Mouse (Mus musculus): ENCODE measurements around the gene Ifit2. TPM values are rescaled to one million over a fixed set of nuclear protein-coding genes. Genes with fewer than 3 reads are reported as not detected.
"Not testable (repeated sequence)": the region's sequence is repeated elsewhere in the genome, so short reads cannot be mapped to it uniquely, and the experiment has no call there.

Ifit2 gene
- total RNA-seq, 1 experiment, result 1.7 TPM

DNA sequence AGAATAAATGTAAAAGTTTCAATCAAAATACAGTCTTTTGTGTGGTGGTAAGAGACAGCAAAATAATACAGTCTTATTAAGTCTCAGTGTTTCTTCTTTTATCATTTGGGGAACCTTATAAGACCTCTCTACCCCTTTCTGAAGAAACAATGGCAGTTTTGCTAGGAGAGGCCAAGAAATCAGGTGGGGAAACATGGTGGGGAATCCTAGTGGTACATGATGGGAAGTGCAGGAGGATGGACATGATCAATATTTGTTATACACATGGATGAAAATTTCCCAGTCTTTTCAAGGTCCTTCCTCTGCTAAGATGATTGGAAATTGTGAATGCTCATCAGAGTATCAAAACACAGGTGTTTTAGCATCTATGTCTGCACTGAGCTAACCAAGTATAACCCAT lies 38.5 kb downstream of the Ifit2 start:
- no peaks in the 10 kb centered on the region for H3K4me1 ChIP-seq (ENCODE audit: control insufficient read depth in 2 of 2, insufficient read depth in 2 of 2, low read length in 2 of 2, poor library complexity in 1 of 2)
- H3K9ac ChIP-seq (ENCODE audit: insufficient read depth, low read depth, low read length, poor library complexity, severe bottlenecking), result no peak overlapping the region
- H3K9me3 ChIP-seq (ENCODE audit: control insufficient read depth, insufficient read depth, low read depth, low read length), result no peaks in the 10 kb centered on the region
- no peak overlapping the region for H3K27ac ChIP-seq (ENCODE audit: insufficient read depth, low read depth, low read length, poor library complexity, severe bottlenecking)
- DNase-seq (ENCODE audit: low read depth, low spot score), result no peak
- H3K36me3 ChIP-seq (ENCODE audit: control insufficient read depth, insufficient read depth, low read length, poor library complexity, severe bottlenecking), result no peaks in the 10 kb centered on the region
- no peak for TF ChIP-seq MAFK (IDR thresholded peaks at IDR 0.05; ENCODE audit: insufficient read depth, low read depth, low read length)
- TF ChIP-seq ZNF384 (IDR thresholded peaks at IDR 0.05; ENCODE audit: low read depth, low read length), result no peak
- no peak for TF ChIP-seq ZC3H11A (IDR thresholded peaks at IDR 0.05; ENCODE audit: borderline replicate concordance, low read depth, low read length)
- no peak for TF ChIP-seq HCFC1 (IDR thresholded peaks at IDR 0.05; ENCODE audit: borderline replicate concordance, insufficient read depth, low read length)
- TF ChIP-seq CHD2 (IDR thresholded peaks at IDR 0.05; ENCODE audit: low read depth, low read length), result no peak
- in situ Hi-C loops (cut with MboI; ENCODE audit: low sequenced_read_pairs in 2 of 2, unreplicated experiment in 2 of 2), result no loop called here
- no peak overlapping the region for H3K4me3 ChIP-seq (ENCODE audit: insufficient read depth in 1 of 2, low read depth in 1 of 2, low read length in 2 of 2, poor library complexity in 1 of 2, severe bottlenecking in 1 of 2)

DNA sequence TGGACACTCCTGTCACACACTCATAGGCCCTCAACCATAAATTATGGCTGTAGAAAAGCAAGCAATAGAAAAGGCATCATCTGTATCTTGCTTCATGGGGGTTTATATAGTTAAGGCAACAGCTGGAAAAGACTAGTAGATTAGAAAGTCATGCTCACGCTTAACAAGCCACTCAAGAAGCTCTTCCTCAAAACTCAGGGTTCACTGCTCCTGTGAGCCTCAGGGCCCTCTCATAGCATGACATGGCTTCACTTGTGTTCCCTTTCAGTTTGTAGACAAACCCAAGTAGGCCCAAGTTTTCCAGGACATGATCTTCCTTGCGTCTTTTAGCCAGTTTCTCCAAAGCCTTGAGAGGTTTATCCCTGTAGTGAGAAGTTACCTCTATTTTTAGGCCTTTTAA lies 43.0 kb downstream of the Ifit2 start:
- Histone ChIP-seq H3K4me3 (ENCODE audit: insufficient read depth in 1 of 2, low read depth in 1 of 2, low read length in 2 of 2, poor library complexity in 1 of 2, severe bottlenecking in 1 of 2) (no peak overlapping the region), H3K9ac (ENCODE audit: insufficient read depth, low read depth, low read length, poor library complexity, severe bottlenecking) (no peak overlapping the region), H3K36me3 (ENCODE audit: control insufficient read depth, insufficient read depth, low read length, poor library complexity, severe bottlenecking) (no peaks in the 10 kb centered on the region), H3K4me1 (ENCODE audit: control insufficient read depth in 2 of 2, insufficient read depth in 2 of 2, low read length in 2 of 2, poor library complexity in 1 of 2) (no peaks in the 10 kb centered on the region), H3K9me3 (ENCODE audit: control insufficient read depth, insufficient read depth, low read depth, low read length) (no peaks in the 10 kb centered on the region), H3K27ac (ENCODE audit: insufficient read depth, low read depth, low read length, poor library complexity, severe bottlenecking) (no peak overlapping the region)
- DNase-seq (ENCODE audit: low read depth, low spot score), result no peak
- in situ Hi-C loops (cut with MboI; ENCODE audit: low sequenced_read_pairs in 2 of 2, unreplicated experiment in 2 of 2), result no loop called here
- TF ChIP-seq ZC3H11A (IDR thresholded peaks at IDR 0.05; ENCODE audit: borderline replicate concordance, low read depth, low read length), result no peak
- TF ChIP-seq ZNF384 (IDR thresholded peaks at IDR 0.05; ENCODE audit: low read depth, low read length), result no peak

DNA sequence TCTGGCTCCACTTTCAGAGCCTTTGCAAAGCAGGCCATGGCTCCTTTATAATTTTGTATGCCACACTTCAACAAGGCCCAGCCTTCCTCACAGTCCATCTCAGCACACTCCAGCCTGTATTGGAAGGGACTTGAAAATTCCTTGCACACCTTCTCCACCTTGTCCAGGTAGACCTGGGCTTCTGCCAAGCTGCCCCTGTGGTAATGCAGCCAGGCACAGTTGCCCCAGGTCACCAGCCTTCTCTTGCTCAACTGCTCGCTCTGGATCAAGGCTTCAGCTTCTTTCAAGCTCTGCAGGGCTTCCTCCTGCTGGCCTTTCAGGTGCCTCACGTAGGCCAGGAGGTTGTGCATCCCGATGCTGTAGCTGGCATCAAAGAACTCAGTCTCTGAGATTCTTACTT lies 44.0 kb downstream of the Ifit2 start:
- DNase-seq (ENCODE audit: low read depth, low spot score); H3K9ac ChIP-seq (ENCODE audit: insufficient read depth, low read depth, low read length, poor library complexity, severe bottlenecking); H3K9me3 ChIP-seq (ENCODE audit: control insufficient read depth, insufficient read depth, low read depth, low read length); in situ Hi-C loops (cut with MboI; ENCODE audit: low sequenced_read_pairs in 2 of 2, unreplicated experiment in 2 of 2); H3K27ac ChIP-seq (ENCODE audit: insufficient read depth, low read depth, low read length, poor library complexity, severe bottlenecking); H3K4me3 ChIP-seq (ENCODE audit: insufficient read depth in 1 of 2, low read depth in 1 of 2, low read length in 2 of 2, poor library complexity in 1 of 2, severe bottlenecking in 1 of 2); H3K36me3 ChIP-seq (ENCODE audit: control insufficient read depth, insufficient read depth, low read length, poor library complexity, severe bottlenecking); H3K4me1 ChIP-seq (ENCODE audit: control insufficient read depth in 2 of 2, insufficient read depth in 2 of 2, low read length in 2 of 2, poor library complexity in 1 of 2): not testable (repeated sequence)

DNA sequence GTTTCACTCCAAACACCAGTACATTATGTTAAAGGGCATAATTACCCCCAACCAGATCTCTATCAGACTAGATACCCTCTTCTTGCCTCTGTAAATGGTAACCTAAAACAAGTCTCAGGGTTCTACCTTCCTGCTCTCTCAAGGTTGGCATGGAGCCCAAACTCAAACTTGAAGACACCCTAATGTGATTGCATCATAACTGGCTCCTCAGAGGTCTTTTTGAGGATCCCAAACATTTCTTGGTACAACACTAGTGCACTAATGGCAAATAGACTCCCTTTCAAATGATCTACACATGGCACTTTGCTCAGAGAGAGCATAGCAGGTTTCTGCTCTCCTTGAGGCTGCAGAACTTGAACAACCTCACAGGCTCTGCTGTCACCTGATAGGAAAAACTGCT lies 46.3 kb downstream of the Ifit2 start:
- DNase-seq (ENCODE audit: low read depth, low spot score), result no peak
- H3K9me3 ChIP-seq (ENCODE audit: control insufficient read depth, insufficient read depth, low read depth, low read length), result no peaks in the 10 kb centered on the region
- H3K36me3 ChIP-seq (ENCODE audit: control insufficient read depth, insufficient read depth, low read length, poor library complexity, severe bottlenecking), result no peaks in the 10 kb centered on the region
- no peak overlapping the region for H3K4me3 ChIP-seq (ENCODE audit: insufficient read depth in 1 of 2, low read depth in 1 of 2, low read length in 2 of 2, poor library complexity in 1 of 2, severe bottlenecking in 1 of 2)
- no peak for TF ChIP-seq HCFC1 (IDR thresholded peaks at IDR 0.05; ENCODE audit: borderline replicate concordance, insufficient read depth, low read length)
- no peak for TF ChIP-seq CHD2 (IDR thresholded peaks at IDR 0.05; ENCODE audit: low read depth, low read length)
- TF ChIP-seq ZC3H11A (IDR thresholded peaks at IDR 0.05; ENCODE audit: borderline replicate concordance, low read depth, low read length), result no peak
- no peak for TF ChIP-seq MAFK (IDR thresholded peaks at IDR 0.05; ENCODE audit: insufficient read depth, low read depth, low read length)
- TF ChIP-seq ZNF384 (IDR thresholded peaks at IDR 0.05; ENCODE audit: low read depth, low read length), result no peak
- H3K4me1 ChIP-seq (ENCODE audit: control insufficient read depth in 2 of 2, insufficient read depth in 2 of 2, low read length in 2 of 2, poor library complexity in 1 of 2), result no peaks in the 10 kb centered on the region
- in situ Hi-C loops (cut with MboI; ENCODE audit: low sequenced_read_pairs in 2 of 2, unreplicated experiment in 2 of 2), result no loop called here
- no peak overlapping the region for H3K9ac ChIP-seq (ENCODE audit: insufficient read depth, low read depth, low read length, poor library complexity, severe bottlenecking)
- no peak overlapping the region for H3K27ac ChIP-seq (ENCODE audit: insufficient read depth, low read depth, low read length, poor library complexity, severe bottlenecking)

DNA sequence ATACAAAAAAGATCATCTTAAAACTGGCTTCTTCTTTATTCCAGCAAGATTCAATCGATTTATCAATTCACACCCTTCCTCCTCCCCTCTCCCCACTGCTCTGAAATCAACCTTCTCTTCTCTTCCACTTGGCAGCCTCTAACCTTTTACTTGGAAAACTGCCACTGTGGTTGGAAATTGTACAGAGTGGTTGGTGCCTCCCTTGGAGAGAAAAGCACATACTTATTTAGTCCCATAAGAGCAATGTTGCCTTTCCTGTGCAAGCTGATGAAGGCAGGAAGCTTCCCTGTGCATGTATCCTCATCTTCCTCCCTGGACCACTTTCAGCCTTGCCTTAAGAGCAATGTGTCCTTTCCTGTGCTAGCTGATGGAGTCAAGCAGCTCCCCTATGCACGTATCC lies 47.8 kb downstream of the Ifit2 start:
- no peak for DNase-seq (ENCODE audit: low read depth, low spot score)
- in situ Hi-C loops (cut with MboI; ENCODE audit: low sequenced_read_pairs in 2 of 2, unreplicated experiment in 2 of 2), result no loop called here

DNA sequence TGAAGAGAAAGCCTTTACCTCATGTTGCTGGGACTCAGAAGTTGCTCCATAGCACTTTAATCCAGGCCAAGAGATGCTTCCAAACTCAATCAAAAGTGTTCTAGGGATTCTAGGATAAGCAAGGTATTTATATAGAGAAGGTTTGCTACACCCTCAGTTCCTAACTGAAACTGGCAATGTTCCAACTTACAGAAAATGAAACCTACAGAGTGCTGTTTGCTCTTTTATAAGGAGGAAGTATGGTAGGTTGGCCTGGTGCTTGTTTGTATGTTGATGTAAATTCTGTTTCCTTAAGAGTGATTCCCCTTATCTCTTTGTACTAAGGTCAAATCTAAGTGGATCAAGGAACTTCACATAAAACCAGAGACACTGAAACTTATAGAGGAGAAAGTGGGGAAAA lies 48.8 kb downstream of the Ifit2 start:
- H3K9ac ChIP-seq (ENCODE audit: insufficient read depth, low read depth, low read length, poor library complexity, severe bottlenecking); H3K4me3 ChIP-seq (ENCODE audit: insufficient read depth in 1 of 2, low read depth in 1 of 2, low read length in 2 of 2, poor library complexity in 1 of 2, severe bottlenecking in 1 of 2); H3K9me3 ChIP-seq (ENCODE audit: control insufficient read depth, insufficient read depth, low read depth, low read length); H3K36me3 ChIP-seq (ENCODE audit: control insufficient read depth, insufficient read depth, low read length, poor library complexity, severe bottlenecking); DNase-seq (ENCODE audit: low read depth, low spot score); H3K4me1 ChIP-seq (ENCODE audit: control insufficient read depth in 2 of 2, insufficient read depth in 2 of 2, low read length in 2 of 2, poor library complexity in 1 of 2); in situ Hi-C loops (cut with MboI; ENCODE audit: low sequenced_read_pairs in 2 of 2, unreplicated experiment in 2 of 2); H3K27ac ChIP-seq (ENCODE audit: insufficient read depth, low read depth, low read length, poor library complexity, severe bottlenecking): not testable (repeated sequence)

More for the DNA sequence above, 47.8 kb downstream of the Ifit2 start:
- H3K4me3 ChIP-seq (ENCODE audit: insufficient read depth in 1 of 2, low read depth in 1 of 2, low read length in 2 of 2, poor library complexity in 1 of 2, severe bottlenecking in 1 of 2), result no peak overlapping the region
- H3K36me3 ChIP-seq (ENCODE audit: control insufficient read depth, insufficient read depth, low read length, poor library complexity, severe bottlenecking), result no peaks in the 10 kb centered on the region
- H3K4me1 ChIP-seq (ENCODE audit: control insufficient read depth in 2 of 2, insufficient read depth in 2 of 2, low read length in 2 of 2, poor library complexity in 1 of 2), result no peaks in the 10 kb centered on the region
- no peak overlapping the region for H3K27ac ChIP-seq (ENCODE audit: insufficient read depth, low read depth, low read length, poor library complexity, severe bottlenecking)
- no peak overlapping the region for H3K9ac ChIP-seq (ENCODE audit: insufficient read depth, low read depth, low read length, poor library complexity, severe bottlenecking)
- TF ChIP-seq ZC3H11A (IDR thresholded peaks at IDR 0.05; ENCODE audit: borderline replicate concordance, low read depth, low read length) (no peak), MAFK (IDR thresholded peaks at IDR 0.05; ENCODE audit: insufficient read depth, low read depth, low read length) (no peak), CHD2 (IDR thresholded peaks at IDR 0.05; ENCODE audit: low read depth, low read length) (no peak), HCFC1 (IDR thresholded peaks at IDR 0.05; ENCODE audit: borderline replicate concordance, insufficient read depth, low read length) (no peak), ZNF384 (IDR thresholded peaks at IDR 0.05; ENCODE audit: low read depth, low read length) (no peak)
- H3K9me3 ChIP-seq (ENCODE audit: control insufficient read depth, insufficient read depth, low read depth, low read length), result no peaks in the 10 kb centered on the region

DNA sequence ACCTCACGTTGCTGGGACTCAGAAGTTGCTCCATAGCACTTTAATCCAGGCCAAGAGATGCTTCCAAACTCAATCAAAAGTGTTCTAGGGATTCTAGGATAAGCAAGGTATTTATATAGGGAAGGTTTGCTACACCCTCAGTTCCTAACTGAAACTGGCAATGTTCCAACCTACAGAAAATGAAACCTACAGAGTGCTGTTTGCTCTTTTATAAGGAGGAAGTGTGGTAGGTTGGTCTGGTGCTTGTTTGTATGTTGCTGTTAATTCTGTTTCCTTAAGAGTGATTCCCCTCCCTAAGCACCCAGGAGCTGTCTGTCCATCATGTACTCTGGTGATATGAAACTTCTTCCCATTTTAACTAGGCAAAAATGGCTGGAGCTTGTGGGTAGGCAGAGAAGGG lies 51.4 kb downstream of the Ifit2 start, which contains the start of gene Ifit1bl1:
Ifit1bl1 (minus strand) TSS at position 69 of the 400 bp plus-strand sequence.
- in situ Hi-C loops (cut with MboI; ENCODE audit: low sequenced_read_pairs in 2 of 2, unreplicated experiment in 2 of 2); DNase-seq (ENCODE audit: low read depth, low spot score); H3K27ac ChIP-seq (ENCODE audit: insufficient read depth, low read depth, low read length, poor library complexity, severe bottlenecking); H3K4me3 ChIP-seq (ENCODE audit: insufficient read depth in 1 of 2, low read depth in 1 of 2, low read length in 2 of 2, poor library complexity in 1 of 2, severe bottlenecking in 1 of 2); H3K36me3 ChIP-seq (ENCODE audit: control insufficient read depth, insufficient read depth, low read length, poor library complexity, severe bottlenecking); H3K4me1 ChIP-seq (ENCODE audit: control insufficient read depth in 2 of 2, insufficient read depth in 2 of 2, low read length in 2 of 2, poor library complexity in 1 of 2); H3K9ac ChIP-seq (ENCODE audit: insufficient read depth, low read depth, low read length, poor library complexity, severe bottlenecking); H3K9me3 ChIP-seq (ENCODE audit: control insufficient read depth, insufficient read depth, low read depth, low read length): not testable (repeated sequence)
